Mouse (Mus musculus) limb, embryonic 13.5 days (tissue): ENCODE results near the gene Ghr. TPM values are rescaled to one million over a fixed set of nuclear protein-coding genes. Genes with fewer than 3 reads are reported as not detected.

Experiments
- ATAC-seq: fragments of 200-750 bp; cut with Nextera tagmentation; 2 replicates; pipeline ENCODE4 v1.8.0; 2017; ENCODE audit warnings: low read depth, moderate number of reproducible peaks, moderate TSS enrichment; ENCODE audit not compliant: low FRiP score
- H3K27ac ChIP-seq: fragments of 300-500 bp; sonication (generic); 2 replicates; pipeline ENCODE4 v1.5.1; 2015; ENCODE audit warnings: inconsistent platforms, mild to moderate bottlenecking, moderate library complexity
- H3K27me3 ChIP-seq: fragments of 300-500 bp; sonication (generic); 2 replicates; pipeline ENCODE4 v1.6.1; 2015; ENCODE audit warnings: mild to moderate bottlenecking, inconsistent platforms
- H3K36me3 ChIP-seq: fragments of 300-500 bp; sonication (generic); 2 replicates; pipeline ENCODE4 v1.6.1; 2015; ENCODE audit warnings: inconsistent platforms, mild to moderate bottlenecking, moderate library complexity
- H3K4me1 ChIP-seq: fragments of 300-500 bp; sonication (generic); 2 replicates; pipeline ENCODE4 v1.6.1; 2015; ENCODE audit warnings: inconsistent platforms
- H3K4me2 ChIP-seq: fragments of 300-500 bp; sonication (generic); replicated peaks from 2 replicates; pipeline ENCODE4 v1.6.1; 2015; ENCODE audit warnings: inconsistent platforms, mild to moderate bottlenecking, moderate library complexity
- H3K4me3 ChIP-seq: fragments of 300-500 bp; sonication (generic); 2 replicates; pipeline ENCODE4 v1.5.1; 2015; ENCODE audit warnings: moderate library complexity, mild to moderate bottlenecking, inconsistent platforms
- H3K9ac ChIP-seq: fragments of 300-500 bp; sonication (generic); 2 replicates; pipeline ENCODE4 v1.6.1; 2015; ENCODE audit warnings: mild to moderate bottlenecking, inconsistent platforms
- H3K9me3 ChIP-seq: fragments of 300-500 bp; sonication (generic); 2 replicates; pipeline ENCODE4 v1.6.1; 2016; ENCODE audit warnings: inconsistent platforms
- WGBS: fragments of 180-500 bp; shearing (Covaris S2); methylation state at CpG from one replicate; pipeline ENCODE4 v1.1.7; 2015; 5-methylcytosine and 5-hydroxymethylcytosine counted together
- polyA plus RNA-seq: library from polyadenylated mRNA; unstranded; fragments of >200 nt; fragmentation: Nextera tagmentation; extraction: Ambion mirVana; gene quantifications from 2 replicates; pipeline ENCODE4 v1.2.1, GENCODE M21; 2015

Gene Ghr
- polyA plus RNA-seq: 65.3 and 68.5 TPM in 2 replicates

DNA sequence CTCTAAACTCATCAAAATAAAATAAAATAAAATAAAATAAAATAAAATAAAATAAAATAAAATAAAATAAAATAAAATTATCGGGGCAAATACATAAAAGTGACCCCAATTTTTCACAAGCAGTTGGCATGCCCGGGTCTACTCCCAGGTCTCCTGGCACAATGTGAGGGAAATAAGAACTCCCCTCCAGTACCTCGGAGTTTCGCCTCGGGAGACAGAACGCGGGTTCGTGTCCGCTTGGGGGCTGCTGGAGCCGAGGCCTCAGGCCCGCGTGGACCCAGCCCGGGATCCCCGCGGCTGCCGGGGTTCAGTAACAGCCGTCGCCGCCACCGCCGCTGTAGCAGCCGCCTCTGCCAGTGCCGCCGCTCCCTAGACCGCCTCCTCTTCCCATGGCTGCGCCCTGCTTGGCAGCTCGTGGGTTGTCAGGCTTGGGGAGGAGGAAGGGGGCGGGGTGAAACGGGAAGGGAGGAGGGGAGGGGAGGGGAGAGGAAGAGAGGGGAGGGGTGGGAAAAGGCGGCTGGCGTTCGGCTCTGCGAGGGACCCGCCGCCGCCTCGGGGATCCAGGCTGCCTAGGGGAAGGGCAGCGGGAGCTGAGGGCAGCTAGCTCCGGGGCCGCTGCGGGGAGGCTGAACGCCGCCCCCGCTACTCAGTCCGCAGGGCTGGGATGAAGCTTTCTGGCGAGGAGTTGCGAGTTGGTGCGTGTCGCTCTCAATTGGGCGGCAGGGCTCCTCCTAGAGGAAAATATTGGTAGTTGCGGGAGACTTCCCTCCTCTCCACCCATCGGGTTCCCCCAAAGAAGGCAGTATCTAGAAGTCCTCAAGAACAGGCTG, at the start of gene Ghr:
Ghr (minus strand) TSS at position 686 of the 830 bp plus-strand sequence.
- peaks cover 25% of the 10 kb centered on the region for H3K4me1 ChIP-seq
- peak within 1 kb of the TSS; percentile 92 for H3K27ac ChIP-seq
- peak within 1 kb of the TSS; percentile 73 for H3K4me2 ChIP-seq
- no peaks in the 10 kb centered on the region for H3K27me3 ChIP-seq
- ATAC-seq: peak; percentile 90
- no peaks in the 10 kb centered on the region for H3K9me3 ChIP-seq
- H3K9ac ChIP-seq: peak within 1 kb of the TSS; percentile 85
- no peaks in the 10 kb centered on the region for H3K36me3 ChIP-seq
- peak within 1 kb of the TSS; percentile 73 for H3K4me3 ChIP-seq
- 0% methylated on average over 43 of the region's 52 CpGs for WGBS

GRCm38 (mm10) chr15:3622746-3623145, 39.5 kb upstream of the Ghr start:
- H3K27me3 ChIP-seq: no peaks in the 10 kb centered on the region
- no peaks in the 10 kb centered on the region for H3K4me1 ChIP-seq
- H3K9me3 ChIP-seq: no peaks in the 10 kb centered on the region
- H3K4me2 ChIP-seq: no peak overlapping the region
- H3K9ac ChIP-seq: no peak overlapping the region
- no peak overlapping the region for H3K27ac ChIP-seq
- no peak overlapping the region for H3K4me3 ChIP-seq
- ATAC-seq: no peak
- no peaks in the 10 kb centered on the region for H3K36me3 ChIP-seq

DNA sequence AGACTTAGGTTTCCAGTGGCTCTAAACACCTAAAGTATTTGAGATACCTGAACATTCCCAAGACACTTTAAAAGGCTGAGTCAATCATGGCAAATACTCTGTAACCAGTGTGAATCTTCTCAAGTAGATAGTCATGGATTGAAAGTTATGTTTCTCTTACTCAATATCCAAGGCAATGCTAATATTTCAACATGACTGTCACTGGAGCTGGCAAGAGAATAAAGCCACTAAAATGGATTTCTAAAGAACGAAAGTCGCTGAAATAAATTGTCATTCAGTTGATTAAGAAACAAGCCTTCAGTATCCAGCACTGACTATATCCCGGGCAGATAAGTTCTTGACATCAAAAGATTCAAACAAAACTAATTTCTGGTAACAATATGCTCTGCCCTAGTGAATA, 37.1 kb upstream of the Ghr start:
- no peaks in the 10 kb centered on the region for H3K36me3 ChIP-seq
- no peak overlapping the region for H3K4me3 ChIP-seq
- 89% methylated on average over 3 of the region's 3 CpGs for WGBS
- no peak for ATAC-seq
- no peak overlapping the region for H3K27ac ChIP-seq
- H3K9me3 ChIP-seq: no peaks in the 10 kb centered on the region
- no peak overlapping the region for H3K9ac ChIP-seq
- H3K4me1 ChIP-seq: no peaks in the 10 kb centered on the region
- no peaks in the 10 kb centered on the region for H3K27me3 ChIP-seq
- no peak overlapping the region for H3K4me2 ChIP-seq

- Histone ChIP-seq H3K9ac (no peak overlapping the region), H3K27ac (no peak overlapping the region), H3K4me2 (no peak overlapping the region), H3K36me3 (no peaks in the 10 kb centered on the region), H3K9me3 (no peaks in the 10 kb centered on the region), H3K27me3 (no peaks in the 10 kb centered on the region), H3K4me1 (no peaks in the 10 kb centered on the region), H3K4me3 (no peak overlapping the region)
- no peak for ATAC-seq
- 93% methylated on average over 3 of the region's 3 CpGs for WGBS
Measured at GRCm38 (mm10) chr15:3618311-3618710, 35.0 kb upstream of the Ghr start.

- no peak overlapping the region for H3K27ac ChIP-seq
- H3K4me3 ChIP-seq: no peak overlapping the region
- no peak overlapping the region for H3K4me2 ChIP-seq
- no peaks in the 10 kb centered on the region for H3K4me1 ChIP-seq
- no peak for ATAC-seq
- H3K9ac ChIP-seq: no peak overlapping the region
- no peaks in the 10 kb centered on the region for H3K36me3 ChIP-seq
- no peaks in the 10 kb centered on the region for H3K9me3 ChIP-seq
- no peaks in the 10 kb centered on the region for H3K27me3 ChIP-seq
Measured at GRCm38 (mm10) chr15:3611961-3612360, 28.7 kb upstream of the Ghr start.

DNA sequence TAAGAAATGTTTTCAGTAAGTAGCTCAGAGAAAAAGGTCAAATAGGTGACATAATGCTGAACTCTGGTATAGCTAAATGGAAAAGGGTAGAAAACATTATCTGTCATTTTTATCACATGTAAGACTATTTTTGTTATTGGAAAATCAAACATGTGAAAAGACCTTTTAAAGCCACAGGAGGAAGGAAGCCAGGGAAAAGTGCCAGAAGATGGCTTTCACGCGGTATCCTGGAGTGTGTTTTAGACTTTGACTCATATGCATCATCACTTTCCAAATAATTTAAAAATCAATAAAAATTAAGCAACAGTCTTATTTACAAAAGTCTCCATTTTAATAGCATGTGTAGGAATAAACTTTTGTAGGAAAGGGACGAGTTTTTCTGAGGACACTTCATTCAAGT, 24.7 kb upstream of the Ghr start:
- Histone ChIP-seq H3K4me3 (no peak overlapping the region), H3K4me2 (no peak overlapping the region), H3K9ac (no peak overlapping the region), H3K27me3 (no peaks in the 10 kb centered on the region), H3K9me3 (no peaks in the 10 kb centered on the region), H3K4me1 (no peaks in the 10 kb centered on the region), H3K27ac (no peak overlapping the region), H3K36me3 (no peaks in the 10 kb centered on the region)
- no peak for ATAC-seq
- 86% methylated on average over 3 of the region's 3 CpGs for WGBS

GRCm38 (mm10) chr15:3602098-3602486, 18.8 kb upstream of the Ghr start:
- 89% methylated on average over 2 of the region's 2 CpGs for WGBS
- H3K4me2 ChIP-seq: no peak overlapping the region
- no peak overlapping the region for H3K4me3 ChIP-seq
- no peaks in the 10 kb centered on the region for H3K4me1 ChIP-seq
- H3K27me3 ChIP-seq: no peaks in the 10 kb centered on the region
- ATAC-seq: no peak
- H3K9me3 ChIP-seq: no peaks in the 10 kb centered on the region
- no peaks in the 10 kb centered on the region for H3K36me3 ChIP-seq
- H3K9ac ChIP-seq: no peak overlapping the region
- H3K27ac ChIP-seq: no peak overlapping the region

GRCm38 (mm10) chr15:3601422-3602097, 18.3 kb upstream of the Ghr start:
- H3K9me3 ChIP-seq: no peaks in the 10 kb centered on the region
- H3K4me3 ChIP-seq: no peak overlapping the region
- no peak overlapping the region for H3K27ac ChIP-seq
- H3K4me2 ChIP-seq: no peak overlapping the region
- no peak overlapping the region for H3K9ac ChIP-seq
- 76% methylated on average over 4 of the region's 4 CpGs for WGBS
- H3K4me1 ChIP-seq: no peaks in the 10 kb centered on the region
- no peaks in the 10 kb centered on the region for H3K27me3 ChIP-seq
- no peaks in the 10 kb centered on the region for H3K36me3 ChIP-seq
- ATAC-seq: no peak

GRCm38 (mm10) chr15:3587879-3588278, 4.6 kb upstream of the Ghr start:
- Histone ChIP-seq H3K27me3 (no peaks in the 10 kb centered on the region), H3K4me1 (no peaks in the 10 kb centered on the region), H3K27ac (no peak overlapping the region), H3K36me3 (no peaks in the 10 kb centered on the region), H3K9me3 (no peaks in the 10 kb centered on the region), H3K4me3 (no peak overlapping the region), H3K9ac (no peak overlapping the region), H3K4me2 (no peak overlapping the region)
- ATAC-seq: no peak
- WGBS: 80% methylated on average over 2 of the region's 2 CpGs

DNA sequence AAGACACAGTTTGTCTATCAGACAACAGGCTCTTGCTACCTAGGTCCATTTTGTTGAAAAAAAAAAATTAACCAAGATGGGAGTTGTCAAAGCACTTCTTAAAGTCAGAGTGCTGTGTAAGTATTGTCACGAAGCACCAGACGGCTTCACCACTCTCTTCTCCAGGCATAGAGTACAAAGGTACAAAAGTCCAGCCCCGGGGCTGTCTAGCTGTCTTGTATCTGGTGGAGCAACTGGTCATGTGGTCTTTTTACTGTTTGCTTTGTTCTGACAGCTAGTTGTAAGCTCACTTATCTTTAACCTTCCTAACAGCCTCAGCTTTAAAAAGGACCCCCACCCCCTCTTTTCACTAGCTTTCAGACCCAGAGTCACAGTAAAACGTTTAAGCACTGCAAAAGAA, 1.1 kb upstream of the Ghr start:
- Histone ChIP-seq H3K4me2 (no peak overlapping the region), H3K4me1 (peaks cover 18% of the 10 kb centered on the region), H3K9ac (no peak overlapping the region), H3K4me3 (no peak overlapping the region), H3K27ac (no peak overlapping the region), H3K9me3 (no peaks in the 10 kb centered on the region), H3K27me3 (no peaks in the 10 kb centered on the region), H3K36me3 (no peaks in the 10 kb centered on the region)
- no peak for ATAC-seq
- 40% methylated on average over 4 of the region's 4 CpGs for WGBS

GRCm38 (mm10) chr15:3581861-3582806, 1.2 kb downstream of the Ghr start:
- H3K27ac ChIP-seq: peak overlapping the region; percentile 87
- H3K36me3 ChIP-seq: no peaks in the 10 kb centered on the region
- WGBS: 4% methylated on average over 34 of the region's 34 CpGs

DNA sequence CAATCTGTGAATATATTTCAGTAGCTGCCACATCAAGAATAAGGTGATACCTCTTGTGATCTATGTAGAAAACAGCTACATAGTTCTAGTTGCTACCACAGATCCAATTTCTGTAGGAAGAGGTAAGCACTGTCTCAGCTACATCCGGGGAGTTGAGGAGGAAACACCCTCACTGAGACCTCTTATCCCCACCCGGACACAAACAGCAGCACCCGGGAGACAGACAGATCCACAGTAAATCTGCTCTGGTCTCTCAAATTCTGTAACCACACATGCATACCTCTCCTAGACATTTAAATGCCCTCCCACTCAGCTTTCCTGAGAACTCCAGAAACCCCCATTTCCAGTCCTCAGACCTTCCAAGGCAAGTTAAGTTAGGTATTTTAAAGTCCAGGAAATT, 2.0 kb downstream of the Ghr start:
- no peak for ATAC-seq
- H3K4me3 ChIP-seq: peak overlapping the region; percentile 73
- H3K9me3 ChIP-seq: no peaks in the 10 kb centered on the region
- peaks cover 25% of the 10 kb centered on the region for H3K4me1 ChIP-seq
- H3K36me3 ChIP-seq: no peaks in the 10 kb centered on the region
- H3K27ac ChIP-seq: peak overlapping the region; percentile 87; the same call in 1 of the 2 replicates
- 31% methylated on average over 3 of the region's 3 CpGs for WGBS
- no peaks in the 10 kb centered on the region for H3K27me3 ChIP-seq
- H3K9ac ChIP-seq: peak overlapping the region; percentile 85; the same call in 1 of the 2 replicates
- peak overlapping the region; percentile 73 for H3K4me2 ChIP-seq

More at GRCm38 (mm10) chr15:3581861-3582806, 1.2 kb downstream of the Ghr start:
- Histone ChIP-seq H3K4me1 (peaks cover 25% of the 10 kb centered on the region), H3K4me3 (peak overlapping the region; percentile 73), H3K9me3 (no peaks in the 10 kb centered on the region), H3K9ac (peak overlapping the region; percentile 85), H3K27me3 (no peaks in the 10 kb centered on the region), H3K4me2 (peak overlapping the region; percentile 73)
- peak; percentile 74 for ATAC-seq
